Mouse (Mus musculus) CD8-positive naive resting alpha-beta T cell, adult 2 months (primary cell): Measurements from ENCODE around the gene Ptpn11.
"Not testable (repeated sequence)": the region's sequence is repeated elsewhere in the genome, so short reads cannot be mapped to it uniquely, and the experiment has no call there.

Source experiments
- DNase-seq, 2 experiments: peaks; one replicate each; pipeline ENCODE4 v3.0.0; 2022; ENCODE audit warnings: low read depth in 2 of 2, low spot score in 2 of 2

Gene Ptpn11

DNA sequence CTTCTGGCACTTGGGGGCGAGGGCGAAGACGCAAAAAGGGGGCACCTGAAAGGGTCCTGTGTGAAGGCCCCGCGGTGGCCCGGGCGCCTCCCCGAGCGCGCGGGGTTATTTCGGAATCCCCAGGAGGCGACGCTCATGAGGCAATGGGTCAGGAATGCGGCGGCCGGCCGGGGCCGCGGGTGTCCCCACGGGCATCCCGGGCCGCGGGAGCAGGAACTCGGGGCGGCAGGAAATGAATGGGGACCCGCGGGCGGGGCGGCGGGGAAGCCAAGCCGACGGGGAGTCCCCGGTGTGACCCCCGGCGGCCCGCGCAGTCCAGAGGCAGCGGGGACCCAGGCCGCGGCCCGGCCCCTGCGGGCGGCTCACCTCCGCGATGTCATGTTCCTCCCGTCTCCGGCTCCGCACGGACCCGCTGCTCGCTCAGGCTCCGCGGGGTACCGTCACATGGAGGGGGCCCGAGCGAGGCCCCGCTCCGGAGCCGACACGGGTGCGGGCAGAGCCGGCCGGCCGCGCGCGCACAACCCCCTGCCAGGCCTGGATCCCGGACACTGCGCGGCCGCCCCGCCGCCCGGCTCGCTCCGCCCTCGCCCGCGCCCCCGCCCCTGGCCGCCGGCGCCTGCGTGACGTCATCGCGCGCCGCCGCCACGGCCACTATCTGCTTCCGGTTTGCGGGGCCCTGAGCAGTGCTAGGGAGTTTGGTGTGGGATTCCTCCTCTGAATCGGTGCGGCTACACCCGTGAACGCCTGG, at the start of gene Ptpn11:
Gene Ptpn11 (minus strand): TSS at position 562 of the 748 bp plus-strand sequence.
- DNase-seq, result peak; percentile 64 to 75

DNA sequence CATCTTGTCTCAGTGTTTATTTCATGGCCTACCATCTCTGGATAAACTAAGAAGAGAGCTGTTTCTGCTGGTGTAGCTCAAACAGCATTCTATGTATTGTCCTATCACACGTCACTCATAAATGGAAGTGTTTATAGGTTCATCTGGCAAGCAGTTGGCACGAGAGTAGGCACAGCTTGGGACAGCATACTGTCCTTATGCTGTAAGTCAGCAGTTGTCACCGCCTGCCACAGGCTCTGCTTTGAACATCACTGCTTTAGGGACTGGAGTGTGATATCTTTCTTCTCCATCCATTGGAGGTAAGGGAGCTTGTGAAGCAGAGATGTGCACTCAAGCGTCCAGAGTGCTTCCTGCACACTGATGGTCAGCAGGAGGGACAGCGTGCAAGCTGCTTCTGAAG, 48.6 kb upstream of the Ptpn11 start:
- no peak for DNase-seq

GRCm38 (mm10) chr5:121238208-121238607, 47.0 kb upstream of the Ptpn11 start:
- DNase-seq, result no peak

DNA sequence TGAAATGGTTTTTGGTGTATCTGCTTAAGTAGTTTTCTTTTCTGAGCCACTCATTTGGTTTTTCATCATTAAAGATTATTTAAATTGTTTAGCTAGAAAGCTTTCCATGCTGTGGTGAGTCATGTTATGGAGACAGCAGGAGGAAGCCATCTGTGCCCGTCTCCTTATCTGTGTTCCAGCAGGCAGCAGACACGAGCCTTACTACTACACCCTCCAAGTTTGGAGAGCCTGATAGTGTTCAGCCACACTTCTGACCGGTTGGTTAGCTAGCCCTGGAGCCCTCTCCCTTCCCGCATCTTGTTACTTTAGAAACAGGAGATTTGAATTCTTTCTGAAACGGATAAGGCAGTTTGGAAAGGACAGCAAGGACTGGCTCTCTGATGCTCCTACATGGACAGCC, 45.0 kb upstream of the Ptpn11 start:
- DNase-seq, result no peak

DNA sequence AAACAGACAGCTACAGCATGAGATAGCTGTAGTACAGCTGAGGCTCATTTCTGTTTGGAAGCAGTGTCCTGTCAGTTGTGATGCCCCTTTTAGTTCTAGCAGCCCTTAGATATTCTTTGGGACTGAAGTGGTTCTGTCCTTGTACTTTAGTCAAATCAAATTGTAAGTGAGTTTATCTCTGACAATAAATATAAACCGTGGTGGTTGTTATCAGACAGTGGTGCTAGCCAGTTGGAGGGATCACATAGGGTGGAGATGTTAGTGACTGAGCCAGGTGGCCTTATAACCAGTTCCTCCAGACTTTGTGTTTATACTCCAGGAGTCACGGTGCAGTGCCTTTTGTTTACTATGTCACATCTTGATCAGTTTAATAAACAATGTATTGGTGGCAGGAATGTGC, 42.5 kb upstream of the Ptpn11 start:
- no peak for DNase-seq

DNA sequence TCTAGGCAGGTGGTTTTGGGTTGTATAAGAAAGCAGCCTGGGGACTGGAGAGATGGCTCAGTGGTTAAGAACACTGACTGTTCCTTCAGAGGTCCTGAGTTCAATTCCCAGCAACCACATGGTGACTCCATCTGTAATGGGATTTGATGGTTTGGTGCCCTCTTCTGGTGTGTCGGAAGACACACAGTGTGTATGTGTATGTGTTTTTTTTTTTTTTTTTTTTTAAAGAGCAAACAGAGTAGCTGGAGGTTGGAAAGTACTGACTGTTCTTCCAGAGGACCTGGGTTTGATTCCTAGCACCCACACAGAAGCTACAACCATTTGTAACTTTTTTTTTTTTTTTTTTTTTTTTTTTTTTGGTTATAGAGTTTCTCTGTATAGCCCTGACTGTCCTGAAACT, 41.6 kb upstream of the Ptpn11 start:
- DNase-seq, result no peak

- DNase-seq, result no peak
Observed at GRCm38 (mm10) chr5:121230811-121231210, 39.6 kb upstream of the Ptpn11 start.

- no peak for DNase-seq
Observed at GRCm38 (mm10) chr5:121229182-121229581, 38.0 kb upstream of the Ptpn11 start.

DNA sequence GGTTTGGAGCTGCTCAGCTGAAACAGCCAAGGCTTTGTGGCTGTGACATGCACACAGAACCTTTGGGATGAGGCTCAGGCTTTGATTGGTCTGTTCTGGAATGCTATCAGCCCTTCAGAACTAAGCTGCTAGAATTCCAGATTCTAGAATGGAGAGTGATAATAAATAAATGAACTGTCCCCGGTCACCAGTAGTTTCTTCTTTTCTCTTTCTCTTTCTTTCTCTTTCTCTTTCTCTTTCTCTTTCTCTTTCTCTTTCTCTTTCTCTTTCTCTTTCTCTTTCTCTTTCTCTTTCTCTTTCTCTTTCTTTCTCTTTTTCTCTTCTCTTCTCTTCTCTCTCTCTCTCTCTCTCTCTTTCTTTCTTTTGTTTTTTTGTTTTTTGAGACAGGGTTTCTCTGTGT, 36.1 kb upstream of the Ptpn11 start:
- DNase-seq, result not testable (repeated sequence)

- DNase-seq, result no peak
Observed at GRCm38 (mm10) chr5:121226845-121227244, 35.6 kb upstream of the Ptpn11 start.

- no peak for DNase-seq
Observed at GRCm38 (mm10) chr5:121226406-121226805, 35.2 kb upstream of the Ptpn11 start.

DNA sequence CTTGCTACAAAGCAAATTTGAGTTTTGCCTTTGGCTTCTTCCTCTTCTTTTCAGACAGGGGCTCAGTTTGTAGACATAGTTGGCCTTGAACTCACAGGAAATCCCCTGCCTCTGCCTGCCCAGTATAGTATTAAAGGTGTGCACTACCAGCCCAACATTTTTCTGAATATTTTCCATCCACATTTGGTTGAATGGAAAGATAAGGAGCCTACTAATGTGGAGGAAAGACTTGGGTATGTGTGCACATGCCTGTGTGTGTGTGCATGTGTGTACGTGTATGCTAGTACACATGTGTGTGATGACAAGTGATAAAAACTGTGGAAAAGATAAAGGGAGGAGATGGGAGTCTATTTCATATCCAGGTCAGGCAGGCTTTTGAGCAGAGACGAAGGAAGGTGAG, 34.7 kb upstream of the Ptpn11 start:
- no peak for DNase-seq

DNA sequence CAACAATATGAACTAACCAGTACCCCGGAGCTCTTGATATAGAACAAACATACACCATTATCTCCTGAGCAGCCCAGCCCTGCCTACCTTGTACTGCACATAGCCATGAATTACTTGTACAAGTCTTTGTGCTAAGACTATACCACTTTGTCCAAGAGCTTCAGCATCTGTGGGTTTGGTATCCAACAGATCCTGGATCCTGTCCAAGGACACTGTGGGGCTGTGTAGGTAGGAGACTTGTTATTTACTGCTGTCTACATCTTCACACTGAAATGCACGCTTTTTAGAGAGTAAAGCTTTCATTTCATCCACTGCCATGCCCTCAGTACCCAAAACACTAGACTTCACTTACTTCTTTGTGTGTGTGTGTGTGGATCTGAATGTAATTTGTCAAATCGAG, 33.7 kb upstream of the Ptpn11 start:
- no peak for DNase-seq

DNA sequence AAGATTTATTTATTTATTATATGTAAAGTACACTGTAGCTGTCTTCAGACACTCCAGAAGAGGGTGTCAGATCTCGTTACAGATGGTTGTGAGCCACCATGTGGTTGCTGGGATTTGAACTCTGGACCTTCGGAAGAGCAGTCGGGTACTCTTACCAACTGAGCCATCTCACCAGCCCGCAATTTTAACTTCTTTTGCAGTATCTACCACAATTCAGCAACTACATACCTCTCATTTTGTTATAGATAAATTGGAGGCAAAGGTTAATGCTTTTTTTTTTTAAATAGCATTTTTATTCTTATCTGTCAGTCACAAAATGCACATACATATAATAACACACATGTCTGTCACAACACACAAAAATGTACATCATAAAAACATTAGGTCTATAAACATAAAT, 32.8 kb upstream of the Ptpn11 start:
- DNase-seq, result not testable (repeated sequence)

- DNase-seq, result no peak
Observed at GRCm38 (mm10) chr5:121221328-121221850, 30.2 kb upstream of the Ptpn11 start.

DNA sequence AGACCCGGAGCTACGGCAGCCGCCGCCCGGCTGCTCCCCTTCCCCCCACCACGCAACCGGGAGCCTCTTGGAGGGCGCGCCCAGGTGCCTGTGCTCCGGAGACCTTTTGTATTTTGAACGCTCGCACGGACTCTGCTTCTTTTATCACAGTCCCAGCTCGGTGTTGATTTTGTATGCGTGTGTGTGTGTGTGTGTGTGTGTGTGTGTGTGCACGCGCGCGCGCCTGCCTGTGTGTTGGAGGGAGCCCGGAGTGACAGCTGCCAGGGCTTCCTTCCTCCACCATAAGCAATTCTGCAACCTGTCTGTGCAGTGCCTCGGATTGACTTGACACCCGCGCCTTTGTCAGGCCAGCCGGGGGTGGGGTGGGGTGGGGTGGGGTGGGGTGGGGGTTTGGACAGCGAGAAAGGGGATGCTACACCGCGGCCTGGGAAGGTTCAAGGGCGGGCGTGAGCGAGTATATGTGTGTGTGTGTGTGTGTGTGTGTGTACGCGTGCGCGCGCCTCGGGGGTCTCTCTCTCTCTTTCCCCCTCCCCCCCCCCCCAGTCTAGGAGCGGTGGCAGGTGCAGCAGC, 29.6 kb upstream of the Ptpn11 start:
- DNase-seq, result peak; percentile 19 to 25

GRCm38 (mm10) chr5:121219980-121220731, 29.0 kb upstream of the Ptpn11 start, which contains the start of gene Hectd4:
Gene Hectd4 (plus strand): TSS chr5:121220219.
- DNase-seq, result peak; percentile 94 to 98

- no peak for DNase-seq
Observed at GRCm38 (mm10) chr5:121219190-121219589, 28.0 kb upstream of the Ptpn11 start.

DNA sequence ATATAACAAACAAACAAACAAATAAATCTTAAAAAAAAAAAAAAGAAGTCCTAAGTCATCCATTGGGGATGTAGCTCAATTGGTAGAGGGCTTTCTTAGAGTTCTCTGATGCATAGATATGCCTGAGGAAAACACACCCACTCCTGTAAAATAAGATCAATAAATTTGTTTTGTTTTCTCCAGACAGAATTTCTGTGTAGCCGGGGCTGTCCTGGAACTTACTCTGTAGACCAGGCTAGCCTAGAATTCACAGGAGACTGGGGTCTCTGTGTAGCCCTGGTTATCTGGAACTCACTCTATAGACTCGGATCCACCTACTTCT, 26.1 kb upstream of the Ptpn11 start:
- DNase-seq, result no peak

- not testable (repeated sequence) for DNase-seq
Observed at GRCm38 (mm10) chr5:121216584-121217312, 25.6 kb upstream of the Ptpn11 start.

DNA sequence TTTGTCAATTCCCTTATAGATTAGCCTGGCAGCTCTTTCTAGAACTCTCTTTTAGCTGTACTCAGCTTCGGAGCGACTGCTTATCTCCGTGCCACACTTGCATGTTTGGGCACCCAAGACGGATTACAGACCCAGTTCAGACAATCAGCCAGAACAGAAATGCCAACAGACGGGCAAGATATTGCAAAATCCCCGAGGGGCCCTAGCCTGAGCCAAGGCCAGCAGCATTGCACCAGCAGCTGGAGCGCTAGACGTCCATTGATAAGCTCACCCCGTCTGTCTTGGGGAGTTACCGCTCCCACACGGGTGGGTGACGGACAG, 24.9 kb upstream of the Ptpn11 start:
- no peak for DNase-seq
